ENCODE assay signal across 7 mouse cellular contexts in genomic region chr4:126677054-126678003, GRCm38 (mm10). TPM values are rescaled to one million over a fixed set of nuclear protein-coding genes. Genes with fewer than 3 reads are reported as not detected.
A peak's percentile ranks its signal among the peaks of the same experiment; 100 is the strongest.
DNase-seq lines count a peak whose midpoint lies in the region; ATAC-seq lines count a peak whose summit lies in the region.

Gene Psmb2, plus strand, starts transcription at chr4:126677630.

- DNase-seq in adrenal gland, adult 2 months: peak; percentile 98
- peak; percentile 96 for DNase-seq in embryo, embryonic 11.5 days (ENCODE audit: low read depth, low spot score)
- peak; percentile 98 to 99 for DNase-seq in gastrocnemius, postnatal 36 days
- DNase-seq in left cerebral cortex, postnatal 25 days (ENCODE audit: low spot score in 2 of 2): peak; percentile 98 to 99
- peak; percentile 99 for DNase-seq in midbrain, embryonic 10.5 days (ENCODE audit: low spot score)
- peak; percentile 99 for DNase-seq in right cerebral cortex, postnatal 4 days

- H3K9me3 ChIP-seq in intestine, embryonic 15.5 days: no peaks in the 10 kb centered on the region
- H3K9me3 ChIP-seq in midbrain, embryonic 10.5 days (replicated peaks): no peaks in the 10 kb centered on the region

- ATAC-seq in intestine, embryonic 15.5 days: peak; percentile 100

- H3K4me3 ChIP-seq in intestine, embryonic 15.5 days (replicated peaks): peak within 1 kb of the TSS; percentile 85
- H3K4me3 ChIP-seq in midbrain, embryonic 10.5 days: peak within 1 kb of the TSS; percentile 83

- peak within 1 kb of the TSS; percentile 60 for H3K27ac ChIP-seq in intestine, embryonic 15.5 days
- peak within 1 kb of the TSS; percentile 88 for H3K27ac ChIP-seq in midbrain, embryonic 10.5 days (replicated peaks)

- peak within 1 kb of the TSS; percentile 70 for H3K4me2 ChIP-seq in intestine, embryonic 15.5 days (replicated peaks)

- intact Hi-C loops in gastrocnemius, postnatal 36 days (cut with DNase I): loop anchor here (5.0 kb wide), 2 partner anchors 65 to 70 kb away; partner anchors contain the start of gene 5730409E04Rik
- intact Hi-C loops in left cerebral cortex, postnatal 25 days (cut with DNase I): no loop called here

- no peaks in the 10 kb centered on the region for H3K27me3 ChIP-seq in intestine, embryonic 15.5 days (replicated peaks)
- no peaks in the 10 kb centered on the region for H3K27me3 ChIP-seq in midbrain, embryonic 10.5 days (ENCODE audit: low read depth, poor library complexity, severe bottlenecking)

- no peaks in the 10 kb centered on the region for H3K36me3 ChIP-seq in intestine, embryonic 15.5 days
- no peaks in the 10 kb centered on the region; the same call in 1 of the 2 replicates for H3K36me3 ChIP-seq in midbrain, embryonic 10.5 days

- WGBS in intestine, embryonic 15.5 days: 2% methylated on average over 48 of the region's 48 CpGs
- WGBS in midbrain, embryonic 10.5 days: 3% methylated on average over 48 of the region's 48 CpGs

- peak within 1 kb of the TSS; percentile 93 for H3K9ac ChIP-seq in intestine, embryonic 15.5 days

- H3K4me1 ChIP-seq in intestine, embryonic 15.5 days (replicated peaks): no peaks in the 10 kb centered on the region
- peaks cover 14% of the 10 kb centered on the region for H3K4me1 ChIP-seq in midbrain, embryonic 10.5 days

RNA-seq across cellular contexts. Expression of gene Psmb2, which starts in this region (rescaled TPM):
- 100 to 1,000 TPM; 159 to 189 TPM for total RNA-seq in adrenal gland, adult 2 months (2021)
- polyA plus RNA-seq in adrenal gland, adult 2 months (2012; rRNA removed): 133 and 175 TPM in 2 replicates
- 10 to 100 TPM; 77.9 to 88.6 TPM for total RNA-seq in gastrocnemius, postnatal 36 days (2021)
- polyA plus RNA-seq in intestine, embryonic 15.5 days (2015; fragmentation: Nextera tagmentation; extraction: Ambion mirVana): 500 and 522 TPM in 2 replicates
- 10 to 100 TPM; 92.5 to 93.7 TPM for total RNA-seq in left cerebral cortex, postnatal 25 days (2021)
- 591 and 610 TPM in 2 replicates for polyA plus RNA-seq in midbrain, embryonic 10.5 days (2016; fragmentation: Nextera tagmentation; extraction: Ambion mirVana)

Comparison
In these comparisons a context has a peak if more than half of its experiments do, and no peak if none do; other contexts are left out.
1. Peak in every context shown above with its lines: DNase-seq, ATAC-seq, H3K4me3 ChIP-seq and H3K27ac ChIP-seq.